Mouse (Mus musculus) lung, embryonic 14.5 days (tissue): Measurements from ENCODE around the gene Caskin2. TPM values are rescaled to one million over a fixed set of nuclear protein-coding genes. Genes with fewer than 3 reads are reported as not detected.

Experiments
- ATAC-seq: fragments of 200-750 bp; cut with Nextera tagmentation; 2 replicates; pipeline ENCODE4 v1.8.0; 2017; ENCODE audit warnings: mild to moderate bottlenecking, moderate TSS enrichment, moderate library complexity; ENCODE audit not compliant: insufficient read depth
- DNase-seq: peaks from one replicate; pipeline ENCODE4 v3.0.0-alpha.2; 2015
- H3K27ac ChIP-seq: fragments of 300-500 bp; sonication (generic); 2 replicates; pipeline ENCODE4 v1.5.1; 2014; ENCODE audit warnings: low read depth, mild to moderate bottlenecking, moderate library complexity
- H3K27me3 ChIP-seq: fragments of 300-500 bp; sonication (generic); 2 replicates; pipeline ENCODE4 v1.6.1; 2014; ENCODE audit warnings: low read length, control low read depth; ENCODE audit not compliant: insufficient read depth
- H3K36me3 ChIP-seq: fragments of 300-500 bp; sonication (generic); 2 replicates; pipeline ENCODE4 v1.6.1; 2014; ENCODE audit warnings: control low read depth; ENCODE audit not compliant: insufficient read depth
- H3K4me1 ChIP-seq: fragments of 300-500 bp; sonication (generic); 2 replicates; pipeline ENCODE4 v1.6.1; 2014; ENCODE audit warnings: antibody characterized with exemption, control low read depth; ENCODE audit not compliant: insufficient read depth
- H3K4me2 ChIP-seq: fragments of 300-500 bp; sonication (generic); 2 replicates; pipeline ENCODE4 v1.6.1; 2014; ENCODE audit warnings: mild to moderate bottlenecking
- H3K4me3 ChIP-seq: fragments of 300-500 bp; sonication (generic); 2 replicates; pipeline ENCODE4 v1.5.1; 2014; ENCODE audit warnings: low read depth, low read length
- H3K9ac ChIP-seq: fragments of 300-500 bp; sonication (generic); 2 replicates; pipeline ENCODE4 v1.6.1; 2014
- H3K9me3 ChIP-seq: fragments of 300-500 bp; sonication (generic); 2 replicates; pipeline ENCODE4 v1.6.1; 2016; ENCODE audit warnings: low read depth, low read length, control low read depth
- CTCF ChIP-seq: IDR thresholded peaks from 2 replicates; pipeline ENCODE4 v1.5.1; 2016; ENCODE audit warnings: antibody characterized with exemption, low read depth
- WGBS: fragments of 180-500 bp; shearing (Covaris S2); extraction: QIAGEN DNeasy Blood & Tissue Kit; methylation state at CpG from one replicate; pipeline ENCODE4 v1.1.7; 2014; 5-methylcytosine and 5-hydroxymethylcytosine counted together
- polyA plus RNA-seq: library from polyadenylated mRNA; unstranded; fragments of >200 nt; fragmentation: Nextera tagmentation; extraction: Ambion mirVana; gene quantifications from 2 replicates; pipeline ENCODE4 v1.2.1, GENCODE M21; 2014

Caskin2 gene
- polyA plus RNA-seq, 1 experiment from 2014 or later: 23.0 TPM

DNA sequence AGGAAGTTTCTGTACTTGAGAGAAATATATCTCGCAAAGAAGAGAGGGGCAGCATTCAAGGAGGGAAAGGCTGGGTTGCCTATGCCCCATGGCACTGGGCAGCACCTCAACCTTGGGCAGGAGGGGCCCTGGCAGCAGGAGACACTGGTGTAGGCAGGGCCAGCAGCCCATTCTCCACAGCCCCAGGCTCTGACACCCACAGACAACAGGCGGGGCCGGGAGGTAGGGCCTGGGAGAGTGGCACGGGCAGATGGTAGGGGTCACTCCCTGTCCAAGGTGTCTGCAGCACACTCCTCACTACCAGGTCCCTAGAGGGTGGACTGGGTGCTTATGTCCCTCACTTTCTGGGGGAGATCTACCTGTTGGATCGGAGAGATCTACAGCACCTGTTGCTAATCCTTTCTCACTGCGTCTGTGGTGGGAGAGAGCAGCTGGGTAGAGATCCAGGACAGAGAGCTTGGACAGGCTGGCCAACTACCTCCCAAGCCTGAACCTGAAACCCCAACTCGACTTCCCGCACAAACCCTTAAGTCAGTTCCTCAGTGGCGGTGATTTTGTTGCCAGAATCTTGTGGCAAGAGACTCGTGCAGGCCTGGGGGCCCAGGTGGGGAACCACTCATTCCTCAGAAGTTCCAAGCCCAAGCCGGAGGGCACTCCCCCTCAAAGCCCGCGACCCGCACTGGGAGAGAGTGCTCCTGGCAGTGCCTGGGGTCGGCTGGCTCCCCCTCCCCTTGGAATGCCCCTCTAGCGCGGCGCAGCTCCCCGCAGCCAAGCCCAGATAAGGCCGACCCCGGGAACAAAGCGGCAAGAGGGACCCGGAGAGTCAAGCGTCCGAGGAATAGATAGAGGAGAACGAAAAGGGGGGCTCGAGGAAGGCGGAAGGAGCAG is 662 bp downstream of the Caskin2 start:
- no peaks in the 10 kb centered on the region for H3K9me3 ChIP-seq
- peak overlapping the region; percentile 87 for H3K27ac ChIP-seq
- H3K36me3 ChIP-seq: peaks cover 25% of the 10 kb centered on the region
- 4% methylated on average over 28 of the region's 28 CpGs for WGBS
- H3K27me3 ChIP-seq: no peaks in the 10 kb centered on the region
- H3K4me2 ChIP-seq: peak overlapping the region; percentile 95
- H3K4me3 ChIP-seq: peak overlapping the region; percentile 86
- ATAC-seq (peak; percentile 8; the same call in 1 of the 2 replicates), DNase-seq (peak; percentile 49)
- H3K4me1 ChIP-seq: peaks cover 38% of the 10 kb centered on the region
- TF ChIP-seq CTCF: no peak
- H3K9ac ChIP-seq: peak overlapping the region; percentile 86

DNA sequence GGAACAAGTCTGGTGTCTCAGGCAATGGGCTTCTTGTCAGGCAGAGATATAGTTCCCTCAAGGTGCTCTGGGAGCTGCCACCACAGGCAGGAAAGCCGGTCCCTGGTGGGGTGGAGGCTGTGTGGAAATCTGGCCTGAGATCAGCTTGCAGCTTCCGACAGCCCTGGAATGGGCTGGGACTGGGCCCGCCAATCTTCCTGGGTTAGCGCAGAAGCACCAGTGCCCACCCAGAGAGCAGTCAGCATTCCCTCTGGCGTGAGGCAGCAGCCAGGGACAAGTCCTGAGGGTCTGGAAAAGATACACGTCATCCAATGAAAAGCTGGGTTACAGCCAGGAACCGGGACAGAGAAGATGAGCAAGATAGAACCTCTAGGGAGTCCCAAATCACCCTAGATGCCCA is 1.3 kb downstream of the Caskin2 start:
- Histone ChIP-seq H3K4me1 (peaks cover 38% of the 10 kb centered on the region), H3K9me3 (no peaks in the 10 kb centered on the region), H3K9ac (peak overlapping the region; percentile 86), H3K27ac (peak overlapping the region; percentile 25; the same call in 1 of the 2 replicates), H3K4me2 (peak overlapping the region; percentile 95), H3K27me3 (no peaks in the 10 kb centered on the region), H3K4me3 (peak overlapping the region; percentile 86), H3K36me3 (peaks cover 26% of the 10 kb centered on the region)
- no peak for TF ChIP-seq CTCF
- no peak for DNase-seq
- ATAC-seq: no peak
- 36% methylated on average over 7 of the region's 7 CpGs for WGBS

DNA sequence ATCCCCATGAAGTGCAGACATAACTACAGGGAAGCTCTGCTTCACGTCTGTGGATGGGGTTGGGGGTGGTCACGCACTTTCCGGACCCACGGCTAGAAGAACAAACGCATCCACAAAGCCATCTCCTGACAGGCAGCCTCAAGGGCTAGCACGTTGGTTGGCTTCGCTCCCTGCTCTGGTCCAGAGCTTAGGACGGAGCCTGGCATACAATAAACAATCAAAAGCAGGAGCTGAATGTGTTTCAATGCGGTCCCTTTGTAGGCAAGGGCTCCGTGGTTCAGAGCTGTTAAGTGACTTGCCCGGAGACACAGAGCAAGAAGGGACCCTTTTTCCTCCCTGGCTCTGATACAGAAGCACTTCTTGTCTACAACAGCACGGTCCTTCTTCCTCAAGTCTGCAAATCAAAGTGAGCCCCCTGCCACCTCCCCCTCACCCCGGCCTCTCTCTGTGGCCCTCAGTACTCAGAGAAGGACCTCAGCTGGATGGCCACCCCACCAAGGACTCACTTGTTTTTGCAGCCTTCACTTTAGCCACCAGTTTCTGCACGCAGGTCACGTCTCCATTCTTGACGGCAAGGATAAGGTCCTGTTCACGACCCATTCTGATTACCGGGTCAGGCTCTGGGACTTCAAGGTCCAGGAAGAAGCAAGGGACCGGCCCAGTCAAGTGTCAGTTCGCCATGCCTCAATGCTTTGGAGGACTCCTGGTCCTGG is 1.9 kb downstream of the Caskin2 start:
- H3K36me3 ChIP-seq: peaks cover 26% of the 10 kb centered on the region
- no peaks in the 10 kb centered on the region for H3K9me3 ChIP-seq
- DNase-seq (no peak), ATAC-seq (no peak)
- H3K4me2 ChIP-seq: peak overlapping the region; percentile 95
- peak overlapping the region; percentile 86 for H3K4me3 ChIP-seq
- no peak for TF ChIP-seq CTCF
- WGBS: 70% methylated on average over 20 of the region's 20 CpGs
- peak overlapping the region; percentile 25; the same call in 1 of the 2 replicates for H3K27ac ChIP-seq
- H3K9ac ChIP-seq: peak overlapping the region; percentile 86
- no peaks in the 10 kb centered on the region for H3K27me3 ChIP-seq
- H3K4me1 ChIP-seq: peaks cover 38% of the 10 kb centered on the region

DNA sequence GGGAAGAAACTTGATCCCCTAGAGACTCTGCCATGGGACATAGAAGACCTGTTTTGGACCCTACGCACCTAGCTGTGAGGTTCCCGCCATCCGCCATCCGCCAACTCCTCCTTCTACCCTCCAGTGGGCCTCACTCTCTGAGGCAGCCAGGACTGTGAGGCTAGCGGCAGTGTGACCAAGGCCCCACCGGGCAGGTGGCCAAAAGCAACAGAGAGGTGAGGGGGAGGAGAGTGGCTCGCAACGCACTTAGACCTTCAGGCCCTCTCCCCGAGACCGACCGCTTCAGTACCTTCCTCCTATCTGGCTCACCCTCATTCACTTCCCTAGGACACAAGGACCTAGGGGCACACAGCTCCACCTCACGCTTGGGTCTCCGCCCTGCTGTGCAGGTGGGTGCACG is 3.1 kb downstream of the Caskin2 start:
- Histone ChIP-seq H3K27ac (peak overlapping the region; percentile 76), H3K9me3 (no peaks in the 10 kb centered on the region), H3K27me3 (no peaks in the 10 kb centered on the region), H3K4me1 (peaks cover 38% of the 10 kb centered on the region), H3K4me2 (peak overlapping the region; percentile 95), H3K9ac (0 out of 2 replicates have a peak overlapping the region, but pooled peaks have one; percentile 29), H3K36me3 (peaks cover 32% of the 10 kb centered on the region), H3K4me3 (peak overlapping the region; percentile 86)
- TF ChIP-seq CTCF: no peak
- DNase-seq (peak; percentile 75), ATAC-seq (no peak)
- 42% methylated on average over 14 of the region's 14 CpGs for WGBS

DNA sequence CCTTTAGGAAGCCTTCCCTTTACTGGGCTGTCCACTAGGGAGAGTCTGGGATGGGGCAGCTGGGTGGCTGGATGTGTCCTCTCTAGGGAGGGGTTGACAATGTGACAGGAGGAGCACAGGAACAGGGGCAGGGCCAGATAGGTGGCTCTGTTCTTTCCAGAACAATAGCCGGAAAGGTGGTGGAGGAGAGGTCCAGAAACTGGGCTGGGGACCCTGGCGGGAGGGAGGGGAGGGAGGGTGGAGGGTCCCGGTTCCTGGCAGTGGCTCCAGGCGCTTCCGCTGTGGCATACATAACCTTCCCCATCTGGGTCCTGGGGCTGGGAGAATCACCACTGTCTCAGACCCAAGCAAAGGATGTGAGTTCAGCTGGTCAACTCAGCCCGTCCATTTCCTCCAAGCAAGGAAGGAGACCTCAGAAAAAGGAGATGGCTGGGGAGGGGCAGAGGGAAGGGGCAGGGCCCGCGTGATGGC is 4.1 kb downstream of the Caskin2 start:
- peak overlapping the region; percentile 95 for H3K4me2 ChIP-seq
- H3K27me3 ChIP-seq: no peaks in the 10 kb centered on the region
- peak; percentile 5; the same call in 1 of the 2 replicates for ATAC-seq
- peaks cover 42% of the 10 kb centered on the region for H3K36me3 ChIP-seq
- peak overlapping the region; percentile 39; the same call in 1 of the 2 replicates for H3K9ac ChIP-seq
- H3K4me1 ChIP-seq: peaks cover 38% of the 10 kb centered on the region
- H3K9me3 ChIP-seq: no peaks in the 10 kb centered on the region
- DNase-seq: peak; percentile 68
- peak overlapping the region; percentile 3 for H3K4me3 ChIP-seq
- 53% methylated on average over 8 of the region's 8 CpGs for WGBS
- peak overlapping the region; percentile 76 for H3K27ac ChIP-seq
- TF ChIP-seq CTCF: no peak

DNA sequence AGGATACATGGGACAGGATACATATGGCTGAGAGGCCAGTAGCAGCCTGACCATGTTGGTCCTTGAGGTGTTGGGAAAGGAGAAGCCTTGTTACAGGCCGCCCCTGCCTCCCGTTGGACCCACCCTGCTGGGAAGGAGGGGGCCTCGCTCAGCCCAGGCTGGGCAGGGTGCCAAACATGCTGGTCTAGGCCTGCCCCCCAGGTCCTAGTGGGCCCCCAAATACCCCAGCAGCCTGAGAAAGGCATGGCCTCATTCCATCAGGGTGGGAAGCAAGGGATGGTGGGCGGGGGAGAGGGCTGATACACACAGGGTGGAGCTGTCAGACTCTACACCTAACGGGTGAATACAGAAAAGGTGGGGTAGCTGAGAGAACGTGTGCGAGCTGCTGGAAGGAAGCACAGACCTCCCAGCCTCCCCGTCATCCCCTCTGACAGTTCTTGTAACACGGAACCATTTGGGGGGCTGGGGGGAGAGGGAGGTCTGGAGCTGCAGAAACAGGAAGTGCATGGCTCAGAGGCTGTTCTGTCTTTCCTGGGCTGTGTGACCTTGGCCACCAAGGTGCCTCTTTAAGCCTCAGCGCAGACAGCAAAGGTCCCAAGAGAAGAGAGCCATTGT is 4.6 kb downstream of the Caskin2 start:
- Histone ChIP-seq H3K36me3 (peaks cover 47% of the 10 kb centered on the region), H3K4me1 (peaks cover 38% of the 10 kb centered on the region), H3K9ac (peak overlapping the region; percentile 39)

More for the DNA sequence above, 4.6 kb downstream of the Caskin2 start:
- TF ChIP-seq CTCF: no peak
- ATAC-seq (peak; percentile 12; the same call in 1 of the 2 replicates), DNase-seq (peak; percentile 78)
- 19% methylated on average over 10 of the region's 10 CpGs for WGBS
- peak overlapping the region; percentile 95 for H3K4me2 ChIP-seq
- H3K4me3 ChIP-seq: peak overlapping the region; percentile 3
- H3K27ac ChIP-seq: peak overlapping the region; percentile 76
- no peaks in the 10 kb centered on the region for H3K27me3 ChIP-seq
- H3K9me3 ChIP-seq: no peaks in the 10 kb centered on the region
